Mouse (Mus musculus) liver, embryonic 14.5 days (tissue): ENCODE data around the gene Cacna1a.

Experiments
- CTCF ChIP-seq: IDR thresholded peaks from 2 replicates; pipeline ENCODE4 v1.5.1; 2016; ENCODE audit warnings: antibody characterized with exemption, low read depth, control low read depth
- EP300 ChIP-seq: IDR thresholded peaks from 2 replicates; pipeline ENCODE4 v1.6.1; 2016; ENCODE audit warnings: antibody characterized with exemption, low read depth

- TF ChIP-seq EP300 (no peak), CTCF (no peak)
Measured at GRCm38 (mm10) chr8:84615666-84616485, 227.6 kb downstream of the Cacna1a start.
